25 mouse cellular contexts compared by ENCODE assay signal in genomic region chr11:85980388-85980787, GRCm38 (mm10).
DNase-seq lines count a peak whose midpoint lies in the region; ATAC-seq lines count a peak whose summit lies in the region.
"Had no signal": no experiment of that assay in that cellular context is flagged by ENCODE, and none has a peak within 500 bp of the region (broad histone marks: within the 10 kb centered on the region; RNA-seq: fewer than 3 reads in every experiment).

No protein-coding gene starts in this region.

- no peaks in the 10 kb centered on the region for H3K36me3 ChIP-seq in kidney, embryonic 14.5 days (ENCODE audit: control insufficient read depth, insufficient read depth, low read length)
- no peaks in the 10 kb centered on the region for H3K36me3 ChIP-seq in limb, embryonic 13.5 days
- H3K36me3 ChIP-seq: forebrain, embryonic 10.5 days; hindbrain, embryonic 15.5 days; midbrain, embryonic 10.5 days; neural tube, embryonic 13.5 days had no signal

- no peak for ATAC-seq in kidney, embryonic 14.5 days (ENCODE audit: low FRiP score, low TSS enrichment)
- no peak; the same call in 1 of the 2 replicates for ATAC-seq in limb, embryonic 13.5 days (ENCODE audit: low FRiP score, low read depth)
- ATAC-seq: forebrain, embryonic 16.5 days; lung, postnatal 0 days; midbrain, embryonic 16.5 days had no signal

- peaks cover 11% of the 10 kb centered on the region; the same call in 1 of the 2 replicates for H3K4me1 ChIP-seq in kidney, embryonic 14.5 days (ENCODE audit: control insufficient read depth, insufficient read depth, low read length)
- H3K4me1 ChIP-seq in limb, embryonic 13.5 days = peaks cover 17% of the 10 kb centered on the region
- H3K4me1 ChIP-seq: forebrain, embryonic 10.5 days; hindbrain, embryonic 15.5 days; midbrain, embryonic 10.5 days; neural tube, embryonic 13.5 days had no signal

- H3K27ac ChIP-seq in kidney, embryonic 14.5 days (ENCODE audit: low read depth, low read length) = peak overlapping the region; percentile 1; the same call in 1 of the 2 replicates
- H3K27ac ChIP-seq in limb, embryonic 13.5 days = no peak overlapping the region
- H3K27ac ChIP-seq: forebrain, embryonic 10.5 days; heart, adult 2 months; hindbrain, embryonic 15.5 days; liver, embryonic 14.5 days; midbrain, embryonic 10.5 days; neural tube, embryonic 13.5 days had no signal

- no peak overlapping the region for H3K9ac ChIP-seq in kidney, embryonic 14.5 days (ENCODE audit: low read depth, low read length)
- H3K9ac ChIP-seq in limb, embryonic 13.5 days = no peak overlapping the region
- H3K9ac ChIP-seq: hindbrain, embryonic 15.5 days; liver, embryonic 14.5 days; neural tube, embryonic 13.5 days had no signal

- no peaks in the 10 kb centered on the region for H3K27me3 ChIP-seq in kidney, embryonic 14.5 days (ENCODE audit: control insufficient read depth, insufficient read depth, low read length)
- H3K27me3 ChIP-seq in limb, embryonic 13.5 days = no peaks in the 10 kb centered on the region
- H3K27me3 ChIP-seq: CH12.LX; hindbrain, embryonic 15.5 days had no signal

- 59% methylated on average over 11 of the region's 11 CpGs for WGBS in kidney, embryonic 14.5 days
- 62% methylated on average over 11 of the region's 11 CpGs for WGBS in limb, embryonic 13.5 days

- DNase-seq in kidney, adult 9 months = no peak
- peak; percentile 55 to 66 for DNase-seq in kidney, postnatal 4 days
- no peak for DNase-seq in kidney, postnatal 36 days
- peak; percentile 23 for DNase-seq in ZHBTc4 (ENCODE audit: low read depth, low spot score)
- DNase-seq in left cerebral cortex, adult 9 months (ENCODE audit: low spot score in 2 of 2) = no peak
- DNase-seq: adrenal gland, postnatal 10 days; B cell, adult 2 months; cerebellum, adult 8-10 months; gastrocnemius, postnatal 25 days; heart, adult 2 months; heart, postnatal 36 days; thymus, adult 18-20 months; thymus, postnatal 36 days had no signal

- no peaks in the 10 kb centered on the region for H3K9me3 ChIP-seq in kidney, embryonic 14.5 days (ENCODE audit: control insufficient read depth, low read length)
- H3K9me3 ChIP-seq in limb, embryonic 13.5 days = no peaks in the 10 kb centered on the region
- H3K9me3 ChIP-seq: forebrain, embryonic 10.5 days; hindbrain, embryonic 15.5 days; midbrain, embryonic 10.5 days; neural tube, embryonic 13.5 days had no signal

- no peak overlapping the region for H3K4me3 ChIP-seq in kidney, embryonic 14.5 days (ENCODE audit: low read length)
- H3K4me3 ChIP-seq in limb, embryonic 13.5 days = no peak overlapping the region
- H3K4me3 ChIP-seq: forebrain, embryonic 10.5 days; heart, adult 2 months; hindbrain, embryonic 15.5 days; midbrain, embryonic 10.5 days; myocyte; neural tube, embryonic 13.5 days had no signal

- H3K4me2 ChIP-seq in kidney, embryonic 14.5 days (replicated peaks; ENCODE audit: low read depth, low read length) = no peak overlapping the region
- 0 out of 2 replicates have a peak overlapping the region, but pooled peaks have one; percentile 16 for H3K4me2 ChIP-seq in limb, embryonic 13.5 days (replicated peaks)
- H3K4me2 ChIP-seq: hindbrain, embryonic 15.5 days; neural tube, embryonic 13.5 days had no signal

Comparison
In these comparisons a context has a peak if more than half of its experiments do, and no peak if none do; other contexts are left out.
1. DNase-seq: peak in kidney, postnatal 4 days (2 of 2) and ZHBTc4 (single experiment); none in kidney, adult 9 months (single experiment), kidney, postnatal 36 days (0 of 2) and left cerebral cortex, adult 9 months (0 of 2).